Mouse (Mus musculus) thymus, postnatal 0 days (tissue): ENCODE data around the gene Aak1. TPM values are rescaled to one million over a fixed set of nuclear protein-coding genes. Genes with fewer than 3 reads are reported as not detected.
"Not testable (repeated sequence)": the region's sequence is repeated elsewhere in the genome, so short reads cannot be mapped to it uniquely, and the experiment has no call there.

Experiments
- DNase-seq: peaks from one replicate; pipeline ENCODE4 v3.0.0-alpha.2; 2015; ENCODE audit warnings: low spot score
- polyA plus RNA-seq: library from polyadenylated mRNA; unstranded; fragments of >200 nt; fragmentation: Nextera tagmentation; extraction: Ambion mirVana; gene quantifications from 2 replicates; pipeline ENCODE4 v1.2.1, GENCODE M21; 2015

The Aak1 gene
- polyA plus RNA-seq, 1 experiment from 2014 or later = 19.0 TPM

- no peak for DNase-seq
Measured at GRCm38 (mm10) chr6:86839089-86839488, 10.2 kb upstream of the Aak1 start.

GRCm38 (mm10) chr6:86841949-86842348 is 7.4 kb upstream of the Aak1 start:
- DNase-seq = no peak

DNA sequence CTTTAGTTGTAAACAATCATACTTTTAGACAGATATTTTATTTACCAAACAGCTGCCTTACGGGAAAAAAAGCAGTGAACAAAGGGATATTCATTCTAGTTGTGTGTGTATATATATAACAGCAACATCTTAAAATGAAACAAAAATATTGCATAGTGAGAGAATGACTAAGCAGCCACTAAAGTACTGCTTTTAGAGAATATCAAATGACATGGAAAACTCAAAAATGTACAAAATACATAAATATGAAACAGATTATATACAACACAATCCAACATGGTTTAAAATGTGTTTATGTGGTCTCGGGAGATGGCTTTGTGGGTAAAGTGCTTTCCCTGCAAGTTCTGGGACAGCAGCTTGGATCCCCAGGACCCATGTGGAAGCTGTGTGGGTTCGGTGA is 5.7 kb upstream of the Aak1 start:
- DNase-seq = no peak

GRCm38 (mm10) chr6:86846467-86846866 is 2.9 kb upstream of the Aak1 start:
- no peak for DNase-seq

GRCm38 (mm10) chr6:86847816-86848215 is 1.5 kb upstream of the Aak1 start:
- no peak for DNase-seq

GRCm38 (mm10) chr6:86848580-86848914 is 770 bp upstream of the Aak1 start:
- DNase-seq = no peak

DNA sequence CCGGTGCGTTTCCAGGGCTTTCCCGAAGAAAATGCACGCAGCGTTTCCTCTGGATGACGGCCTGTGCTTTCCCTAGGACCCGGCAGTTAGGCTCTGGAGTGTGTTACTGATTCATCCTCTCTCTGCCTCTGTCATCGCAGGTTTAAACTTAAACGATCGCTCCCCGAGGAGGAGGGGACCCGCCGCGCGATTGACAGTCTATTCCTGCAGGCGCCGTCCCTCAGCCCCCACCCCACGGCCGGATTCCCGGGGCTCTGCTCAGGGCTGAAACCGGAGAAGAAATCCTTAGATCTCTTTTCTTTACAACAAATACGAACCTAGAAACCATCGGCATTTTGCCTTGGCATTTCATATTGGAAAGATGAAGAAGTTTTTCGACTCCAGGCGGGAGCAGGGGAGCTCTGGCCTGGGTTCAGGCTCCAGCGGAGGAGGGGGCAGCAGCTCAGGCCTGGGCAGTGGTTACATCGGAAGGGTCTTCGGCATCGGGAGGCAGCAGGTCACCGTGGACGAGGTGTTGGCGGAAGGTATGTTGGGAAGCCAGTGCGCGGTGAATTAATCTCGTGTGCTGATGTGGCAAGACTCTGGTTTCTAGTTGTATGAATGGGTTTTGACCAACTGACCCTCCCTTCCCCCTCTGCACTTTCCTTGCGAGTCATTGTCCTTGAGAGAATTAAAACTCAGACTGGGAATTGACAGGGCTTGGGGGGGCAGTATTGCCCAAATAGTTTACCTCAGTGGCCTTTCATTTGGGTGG is 552 bp downstream of the Aak1 start:
- no peak for DNase-seq

DNA sequence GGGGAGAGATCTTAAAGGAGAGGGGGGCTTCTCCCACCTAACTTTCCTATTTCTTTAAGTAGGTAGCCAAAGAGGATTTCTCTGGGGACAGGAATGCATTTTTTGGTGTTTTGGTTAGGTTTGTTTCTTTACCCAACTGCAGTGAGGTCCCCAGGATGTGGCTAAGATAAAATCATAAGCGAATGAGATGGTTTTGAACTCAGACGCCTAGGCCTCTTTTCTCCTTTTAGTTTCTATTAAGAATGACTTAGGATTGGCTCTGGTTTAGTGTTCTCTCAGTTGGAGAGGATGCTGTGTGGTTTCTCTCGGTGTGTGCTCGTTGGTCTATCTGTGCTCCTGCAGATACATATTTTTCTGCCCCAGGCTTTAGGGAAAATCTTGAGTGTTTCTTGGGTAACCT is 1.3 kb downstream of the Aak1 start:
- DNase-seq = peak; percentile 76

DNA sequence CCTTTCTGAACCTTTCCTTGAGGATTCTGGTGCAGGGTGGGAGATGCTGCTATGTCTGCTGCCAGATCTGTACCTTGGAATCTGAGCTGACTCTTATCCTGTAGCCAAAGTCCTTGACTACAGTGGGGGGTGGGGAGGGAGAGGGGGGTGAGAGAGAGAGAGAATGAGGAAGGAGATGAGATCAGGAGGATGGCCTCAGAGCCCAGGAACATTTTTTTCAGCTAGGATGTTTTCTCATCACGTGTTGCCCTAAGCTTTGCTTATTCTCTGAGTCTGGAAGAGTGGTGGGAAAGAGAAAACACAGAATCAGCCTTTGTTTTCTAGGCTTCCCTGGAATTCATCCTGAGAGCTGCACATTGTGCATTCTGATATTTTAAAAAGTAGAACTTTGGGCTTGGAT is 2.2 kb downstream of the Aak1 start:
- no peak for DNase-seq

- DNase-seq = no peak
Measured at GRCm38 (mm10) chr6:86853928-86854327, 4.6 kb downstream of the Aak1 start.

GRCm38 (mm10) chr6:86854941-86855340 is 5.6 kb downstream of the Aak1 start:
- no peak for DNase-seq

- no peak for DNase-seq
Measured at GRCm38 (mm10) chr6:86858606-86859005, 9.3 kb downstream of the Aak1 start.

- no peak for DNase-seq
Measured at GRCm38 (mm10) chr6:86860732-86861463, 11.6 kb downstream of the Aak1 start.

DNA sequence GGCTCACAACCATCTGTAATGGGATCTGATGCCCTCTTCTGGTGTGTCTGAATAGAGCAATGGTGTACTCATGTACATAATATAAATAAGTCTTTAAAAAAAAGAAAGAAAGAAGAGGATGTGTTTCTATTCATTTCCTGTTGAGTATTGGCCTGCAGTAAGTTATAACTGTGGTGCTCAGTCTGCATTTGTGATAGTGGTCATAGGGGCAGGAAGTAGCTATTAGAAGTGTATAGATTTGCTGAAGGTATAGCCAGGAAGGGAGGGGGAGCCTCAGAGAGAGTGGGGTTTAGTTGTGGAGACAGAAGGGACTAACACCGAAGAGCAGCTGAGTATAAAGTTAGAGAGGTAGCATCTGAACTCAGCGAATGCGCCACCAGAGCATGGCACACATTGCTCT is 15.0 kb downstream of the Aak1 start:
- no peak for DNase-seq

DNA sequence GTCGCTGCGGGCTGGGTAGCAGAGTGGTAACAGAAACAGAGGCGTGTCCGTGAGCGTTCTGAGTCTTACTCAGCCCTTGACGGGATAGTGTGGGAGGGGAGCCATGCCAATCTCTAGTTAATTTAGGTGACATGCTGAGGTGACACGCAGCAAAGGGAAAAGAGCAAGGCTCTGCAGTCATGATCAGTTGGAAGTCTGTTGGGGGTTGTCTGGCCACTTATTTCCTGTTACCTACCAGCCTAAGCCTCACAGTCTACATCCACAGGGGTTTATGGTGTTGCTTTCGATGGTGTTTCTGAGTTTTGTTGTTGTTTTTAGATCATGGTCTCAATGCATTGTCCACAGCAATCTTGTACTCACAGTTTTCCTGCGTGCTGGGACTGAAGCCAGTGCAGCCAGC is 21.0 kb downstream of the Aak1 start:
- no peak for DNase-seq

DNA sequence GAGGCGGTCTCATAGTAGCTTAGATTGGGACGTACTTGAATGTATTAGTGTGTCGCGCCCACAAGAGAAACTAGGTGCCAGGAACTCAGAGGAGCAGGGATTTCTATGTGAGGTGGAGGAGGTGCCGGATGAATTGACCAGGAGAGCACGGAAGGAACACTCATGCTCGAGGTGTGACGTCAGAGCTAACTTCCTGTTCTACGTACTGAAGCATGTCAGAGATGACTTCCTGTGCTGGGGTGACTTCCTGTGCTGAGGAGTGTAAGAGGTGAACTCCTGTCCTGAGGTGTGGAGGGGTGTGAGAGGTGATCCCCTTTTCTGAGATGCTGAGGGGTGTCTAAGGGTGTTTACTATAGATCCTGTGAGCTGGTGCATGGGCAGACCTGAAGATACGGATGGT is 22.5 kb downstream of the Aak1 start:
- DNase-seq = peak; percentile 58

DNA sequence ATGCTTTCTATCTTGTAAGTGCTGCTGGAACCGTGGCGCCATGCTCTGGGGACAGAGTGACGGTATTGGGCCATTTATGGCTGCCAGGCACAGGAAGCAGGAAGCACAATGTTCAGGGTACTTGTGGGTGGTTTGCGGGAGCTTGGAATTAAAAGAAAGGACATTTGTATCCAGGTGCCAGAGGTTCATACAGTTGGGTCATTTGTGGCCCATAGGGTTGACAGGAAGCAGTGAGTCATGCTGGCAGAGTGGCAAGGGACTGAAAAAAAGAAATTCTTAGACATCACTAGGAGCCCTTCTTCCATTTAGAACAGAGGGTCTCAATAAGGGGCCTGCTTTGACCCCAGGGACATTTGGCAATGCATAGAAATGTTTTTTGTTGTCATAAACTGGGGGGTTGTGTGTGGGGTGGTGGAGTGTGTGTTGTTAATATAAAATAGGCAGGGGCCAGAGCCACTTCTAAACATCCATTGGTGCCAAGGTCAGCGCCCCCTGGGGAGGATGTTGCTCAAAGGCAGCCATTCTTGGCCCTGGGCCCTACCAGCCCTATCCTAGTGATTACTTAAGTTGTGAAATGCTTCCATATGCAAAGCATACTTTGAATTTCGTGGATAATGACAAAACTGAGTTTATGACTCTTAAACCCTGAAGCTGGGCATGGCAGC is 25.5 kb downstream of the Aak1 start:
- no peak for DNase-seq

GRCm38 (mm10) chr6:86876451-86876850 is 27.1 kb downstream of the Aak1 start:
- DNase-seq = peak; percentile 52

- not testable (repeated sequence) for DNase-seq
Measured at GRCm38 (mm10) chr6:86878656-86879055, 29.3 kb downstream of the Aak1 start.

- no peak for DNase-seq
Measured at GRCm38 (mm10) chr6:86879314-86879713, 30.0 kb downstream of the Aak1 start.

DNA sequence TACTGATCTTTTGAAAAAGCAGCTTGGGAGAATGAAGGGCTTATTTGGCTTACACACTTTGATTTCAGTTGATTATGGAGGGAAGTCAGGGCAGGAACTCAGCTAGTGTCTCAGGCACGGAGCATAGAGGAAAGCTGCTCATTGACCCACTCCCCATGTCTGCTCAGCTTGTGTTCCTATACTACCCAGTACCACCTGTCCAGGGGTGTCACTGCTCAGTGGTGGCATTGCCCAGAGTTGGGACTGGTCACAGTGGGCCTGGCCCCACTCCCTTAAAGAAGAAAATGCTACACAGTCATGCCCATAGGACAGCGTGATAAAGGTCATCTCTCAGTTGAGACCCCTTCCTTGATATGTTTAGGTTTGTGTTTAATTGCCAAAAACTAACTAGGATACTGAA is 34.9 kb downstream of the Aak1 start:
- no peak for DNase-seq

DNA sequence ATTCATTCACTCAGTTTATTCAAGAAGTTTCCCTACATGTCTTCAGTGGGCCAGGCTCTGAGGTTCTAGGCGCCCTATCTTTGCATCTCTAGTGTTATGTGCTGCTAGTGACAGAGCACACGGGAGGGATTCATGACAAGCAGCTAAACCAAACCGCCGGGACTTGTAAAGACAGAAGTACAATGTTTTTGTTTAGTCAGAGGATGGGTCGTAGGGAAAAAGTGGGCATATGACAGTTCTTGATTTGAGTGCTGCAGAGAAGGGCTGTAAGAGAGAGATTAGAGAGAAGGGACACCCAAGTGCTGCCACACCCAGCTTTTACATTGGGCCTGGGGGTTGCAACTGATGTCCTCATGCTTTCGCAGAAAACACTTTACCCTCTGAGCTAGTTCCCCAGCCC is 35.4 kb downstream of the Aak1 start:
- DNase-seq = no peak
